Mouse (Mus musculus): Measurements from ENCODE around the gene Plxnc1. TPM values are rescaled to one million over a fixed set of nuclear protein-coding genes. Genes with fewer than 3 reads are reported as not detected.

Plxnc1 gene
- polyA plus RNA-seq (2012; rRNA removed), result 15.8 and 18.6 TPM in 2 replicates

DNA sequence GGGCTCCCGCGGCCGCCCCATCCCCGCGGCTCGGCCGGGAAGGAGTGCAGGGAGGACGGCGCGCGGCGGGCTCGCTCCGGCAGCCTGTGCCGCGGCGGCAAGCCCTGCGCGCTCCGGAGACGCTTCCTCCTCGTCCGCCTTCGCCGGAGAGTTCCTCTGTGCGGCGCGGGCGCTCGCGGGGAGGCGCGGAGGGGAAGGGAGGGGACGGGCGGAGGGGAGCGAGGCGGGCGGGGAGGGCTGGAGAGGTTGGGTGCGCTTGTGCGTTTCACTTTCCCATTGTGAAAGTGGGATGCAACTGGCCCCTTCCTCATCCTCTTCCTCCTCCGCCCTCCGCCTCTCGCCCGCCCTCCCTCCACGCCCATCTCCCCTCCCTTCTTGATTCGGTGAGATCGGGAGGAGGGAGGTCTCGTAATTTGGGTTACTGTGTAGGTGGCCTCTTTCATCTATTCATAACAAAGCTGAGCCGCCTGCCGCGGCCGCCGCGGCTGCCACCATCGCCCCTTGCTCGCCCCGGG lies at the start of gene Plxnc1:
Gene Plxnc1, minus strand, starts transcription at position 145 of the 515 bp plus-strand sequence.
- H3K36me3 ChIP-seq (ENCODE audit: control insufficient read depth, insufficient read depth, low read length), result no peaks in the 10 kb centered on the region
- H3K4me3 ChIP-seq (ENCODE audit: extremely low read depth, insufficient read depth, insufficient read length), result peak within 1 kb of the TSS; percentile 88
- TF ChIP-seq POLR2A (IDR thresholded peaks at IDR 0.05; ENCODE audit: low read depth, low read length) (peak; percentile 1; the same call in 1 of the 2 replicates), CTCF (IDR thresholded peaks at IDR 0.05; ENCODE audit: extremely low read depth, insufficient read depth, insufficient read length, insufficient replicate concordance) (no peak)
- peaks cover 5% of the 10 kb centered on the region for H3K27me3 ChIP-seq (ENCODE audit: control insufficient read depth, insufficient read depth, low read length)
- H3K27ac ChIP-seq (ENCODE audit: insufficient read depth, low read length), result peak within 1 kb of the TSS; percentile 62
- 2% methylated on average over 26 of the region's 57 CpGs for WGBS
- peaks cover 13% of the 10 kb centered on the region; the same call in 1 of the 2 replicates for H3K4me1 ChIP-seq (ENCODE audit: control insufficient read depth, insufficient read depth, insufficient read length)
- peak in 1 of 2 experiments; percentile 66 for DNase-seq (ENCODE audit: low read depth in 1 of 2, low spot score in 2 of 2)

DNA sequence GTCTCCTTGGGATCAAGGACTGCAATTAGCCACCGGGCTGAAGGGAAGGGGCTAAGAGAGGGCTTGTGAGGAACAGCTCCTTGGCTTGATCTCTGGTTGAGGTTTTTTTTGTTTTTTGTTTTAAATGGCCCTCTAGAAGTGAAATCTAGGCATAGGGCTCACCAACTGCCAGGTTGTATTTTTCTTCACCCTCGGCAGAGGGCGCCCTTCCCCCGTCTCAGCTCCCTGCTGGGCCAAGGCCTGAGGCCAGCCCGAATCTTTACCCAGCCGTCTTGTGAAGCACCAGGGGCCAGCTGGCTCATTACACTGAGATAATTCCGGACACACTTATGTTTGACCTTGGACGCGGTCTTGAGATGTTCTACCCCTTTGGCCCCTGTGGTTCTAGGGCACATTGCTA lies 47.5 kb upstream of the Plxnc1 start:
- Histone ChIP-seq H3K27me3 (ENCODE audit: control insufficient read depth, insufficient read depth, low read length) (no peaks in the 10 kb centered on the region), H3K4me1 (ENCODE audit: control insufficient read depth, insufficient read depth, insufficient read length) (no peaks in the 10 kb centered on the region), H3K36me3 (ENCODE audit: control insufficient read depth, insufficient read depth, low read length) (no peaks in the 10 kb centered on the region), H3K27ac (ENCODE audit: insufficient read depth, low read length) (no peak overlapping the region), H3K4me3 (ENCODE audit: extremely low read depth, insufficient read depth, insufficient read length) (no peak overlapping the region)
- WGBS, result 15% methylated on average over 9 of the region's 9 CpGs
- TF ChIP-seq POLR2A (IDR thresholded peaks at IDR 0.05; ENCODE audit: low read depth, low read length) (no peak), CTCF (IDR thresholded peaks at IDR 0.05; ENCODE audit: extremely low read depth, insufficient read depth, insufficient read length, insufficient replicate concordance) (peak; percentile 89)
- DNase-seq (ENCODE audit: low read depth in 1 of 2, low spot score in 2 of 2), result peak; percentile 59 to 72

GRCm38 (mm10) chr10:94991564-94992097 lies 47.0 kb upstream of the Plxnc1 start:
- H3K27me3 ChIP-seq (ENCODE audit: control insufficient read depth, insufficient read depth, low read length), result no peaks in the 10 kb centered on the region
- H3K4me3 ChIP-seq (ENCODE audit: extremely low read depth, insufficient read depth, insufficient read length), result peak overlapping the region; percentile 37
- TF ChIP-seq POLR2A (IDR thresholded peaks at IDR 0.05; ENCODE audit: low read depth, low read length) (no peak), CTCF (IDR thresholded peaks at IDR 0.05; ENCODE audit: extremely low read depth, insufficient read depth, insufficient read length, insufficient replicate concordance) (peak; percentile 69; the same call in 1 of the 2 replicates)
- no peaks in the 10 kb centered on the region for H3K4me1 ChIP-seq (ENCODE audit: control insufficient read depth, insufficient read depth, insufficient read length)
- DNase-seq (ENCODE audit: low read depth in 1 of 2, low spot score in 2 of 2), result peak; percentile 50 to 59
- H3K27ac ChIP-seq (ENCODE audit: insufficient read depth, low read length), result no peak overlapping the region
- no peaks in the 10 kb centered on the region for H3K36me3 ChIP-seq (ENCODE audit: control insufficient read depth, insufficient read depth, low read length)
- 6% methylated on average over 17 of the region's 17 CpGs for WGBS

DNA sequence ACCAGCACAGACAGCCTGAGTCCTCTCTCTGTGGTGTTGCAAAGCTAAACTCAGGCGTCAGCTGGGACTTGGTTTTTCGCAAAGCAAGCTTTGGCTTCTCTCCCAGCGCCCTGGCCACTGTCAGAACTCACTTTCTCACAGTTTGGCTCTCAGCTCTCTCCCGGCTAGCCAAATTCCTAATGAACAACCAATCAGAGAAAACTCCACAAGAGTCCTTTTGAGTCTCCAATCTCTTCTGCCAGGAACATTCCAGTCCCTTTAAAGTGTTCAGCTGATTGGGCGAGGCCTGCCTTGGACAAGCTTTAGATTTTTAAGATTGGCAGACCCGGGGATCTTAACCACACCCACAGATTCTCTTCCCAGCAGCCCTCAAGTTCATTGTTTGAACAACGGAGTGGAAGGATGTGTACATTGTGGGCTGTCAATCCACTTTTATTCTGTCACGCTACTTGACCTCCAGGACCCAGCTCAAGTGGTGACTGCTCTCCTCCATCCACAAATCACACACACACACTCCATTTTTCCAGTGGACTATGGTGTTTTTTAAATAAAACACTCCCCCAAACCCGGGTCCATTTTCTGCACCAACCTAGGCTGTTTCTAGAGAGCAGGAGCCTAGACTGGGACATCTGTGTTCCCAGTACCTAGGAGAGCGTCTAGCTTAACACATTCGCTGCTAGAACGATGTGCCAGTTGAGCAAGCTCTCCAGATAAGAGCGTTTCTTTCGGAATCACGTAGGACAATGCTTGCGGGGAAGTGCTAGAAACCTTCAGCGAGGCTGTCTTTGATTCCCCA lies 46.3 kb upstream of the Plxnc1 start:
- Histone ChIP-seq H3K36me3 (ENCODE audit: control insufficient read depth, insufficient read depth, low read length) (no peaks in the 10 kb centered on the region), H3K4me3 (ENCODE audit: extremely low read depth, insufficient read depth, insufficient read length) (no peak overlapping the region), H3K27ac (ENCODE audit: insufficient read depth, low read length) (no peak overlapping the region), H3K27me3 (ENCODE audit: control insufficient read depth, insufficient read depth, low read length) (no peaks in the 10 kb centered on the region), H3K4me1 (ENCODE audit: control insufficient read depth, insufficient read depth, insufficient read length) (no peaks in the 10 kb centered on the region)
- 46% methylated on average over 17 of the region's 17 CpGs for WGBS
- DNase-seq (ENCODE audit: low read depth in 1 of 2, low spot score in 2 of 2), result no peak
- TF ChIP-seq POLR2A (IDR thresholded peaks at IDR 0.05; ENCODE audit: low read depth, low read length) (no peak), CTCF (IDR thresholded peaks at IDR 0.05; ENCODE audit: extremely low read depth, insufficient read depth, insufficient read length, insufficient replicate concordance) (no peak)

DNA sequence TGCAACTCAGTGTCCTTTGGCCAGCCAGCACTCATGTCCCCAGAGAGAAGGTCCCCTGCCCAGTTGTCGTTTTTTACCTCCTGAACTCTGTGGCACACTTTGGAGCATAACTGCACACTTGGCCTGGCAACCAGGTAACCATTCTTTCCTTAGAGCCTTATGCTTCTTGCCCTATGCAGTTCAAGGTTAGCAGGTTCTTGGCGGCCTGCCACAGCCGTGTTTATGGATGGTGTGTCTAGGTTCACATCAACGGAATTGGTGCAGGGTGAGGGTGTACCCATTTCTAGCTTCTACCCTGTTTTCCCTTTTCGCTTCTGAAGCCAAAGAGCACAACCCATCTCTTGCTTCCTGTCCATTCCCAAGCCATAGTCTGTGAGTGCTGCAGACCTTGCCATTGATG lies 44.7 kb upstream of the Plxnc1 start:
- Histone ChIP-seq H3K27ac (ENCODE audit: insufficient read depth, low read length) (no peak overlapping the region), H3K4me1 (ENCODE audit: control insufficient read depth, insufficient read depth, insufficient read length) (no peaks in the 10 kb centered on the region), H3K4me3 (ENCODE audit: extremely low read depth, insufficient read depth, insufficient read length) (no peak overlapping the region), H3K27me3 (ENCODE audit: control insufficient read depth, insufficient read depth, low read length) (no peaks in the 10 kb centered on the region), H3K36me3 (ENCODE audit: control insufficient read depth, insufficient read depth, low read length) (no peaks in the 10 kb centered on the region)
- TF ChIP-seq POLR2A (IDR thresholded peaks at IDR 0.05; ENCODE audit: low read depth, low read length) (no peak), CTCF (IDR thresholded peaks at IDR 0.05; ENCODE audit: extremely low read depth, insufficient read depth, insufficient read length, insufficient replicate concordance) (no peak)
- 86% methylated on average over 5 of the region's 5 CpGs for WGBS
- DNase-seq (ENCODE audit: low read depth in 1 of 2, low spot score in 2 of 2), result no peak

DNA sequence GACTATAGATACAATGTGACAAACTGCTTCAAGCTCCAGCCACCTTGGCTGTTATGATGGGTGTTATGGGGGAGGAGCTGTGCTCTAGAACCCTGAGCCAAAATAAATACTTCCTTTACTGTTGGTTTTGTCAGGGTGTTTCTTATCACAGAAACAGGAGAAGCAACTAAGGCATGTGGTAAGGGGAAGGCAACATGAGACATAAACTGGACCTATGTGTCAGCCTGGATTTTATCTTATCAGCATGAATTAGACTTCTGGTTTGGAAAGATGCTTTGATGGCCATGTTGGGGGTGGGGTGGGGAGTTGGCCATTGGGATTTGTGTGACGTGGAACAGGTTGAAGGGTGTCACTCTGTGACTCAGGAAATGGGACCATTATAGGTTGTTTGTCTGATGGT lies 40.5 kb upstream of the Plxnc1 start:
- 78% methylated on average over 1 of the region's 1 CpGs for WGBS
- TF ChIP-seq CTCF (IDR thresholded peaks at IDR 0.05; ENCODE audit: extremely low read depth, insufficient read depth, insufficient read length, insufficient replicate concordance) (no peak), POLR2A (IDR thresholded peaks at IDR 0.05; ENCODE audit: low read depth, low read length) (no peak)
- Histone ChIP-seq H3K4me1 (ENCODE audit: control insufficient read depth, insufficient read depth, insufficient read length) (no peaks in the 10 kb centered on the region), H3K27ac (ENCODE audit: insufficient read depth, low read length) (no peak overlapping the region), H3K4me3 (ENCODE audit: extremely low read depth, insufficient read depth, insufficient read length) (no peak overlapping the region), H3K27me3 (ENCODE audit: control insufficient read depth, insufficient read depth, low read length) (no peaks in the 10 kb centered on the region), H3K36me3 (ENCODE audit: control insufficient read depth, insufficient read depth, low read length) (no peaks in the 10 kb centered on the region)
- DNase-seq (ENCODE audit: low read depth in 1 of 2, low spot score in 2 of 2), result no peak

Data from spleen, adult 2 months (tissue).